Mouse (Mus musculus) intestine, postnatal 0 days (tissue): Measurements from ENCODE around the gene Pgs1. TPM values are rescaled to one million over a fixed set of nuclear protein-coding genes. Genes with fewer than 3 reads are reported as not detected.

Experiments
- ATAC-seq: fragments of 200-750 bp; cut with Nextera tagmentation; 2 replicates; pipeline ENCODE4 v1.8.0; 2017; ENCODE audit warnings: mild to moderate bottlenecking, moderate TSS enrichment, moderate library complexity
- H3K27ac ChIP-seq: fragments of 300-500 bp; sonication (generic); 2 replicates; pipeline ENCODE4 v1.5.1; 2014; ENCODE audit warnings: mild to moderate bottlenecking, low read depth, low read length, moderate library complexity
- H3K27me3 ChIP-seq: fragments of 300-500 bp; sonication (generic); replicated peaks from 2 replicates; pipeline ENCODE4 v1.6.1; 2014; ENCODE audit warnings: low read length, mixed read lengths; ENCODE audit not compliant: control insufficient read depth, insufficient read depth
- H3K36me3 ChIP-seq: fragments of 300-500 bp; sonication (generic); 2 replicates; pipeline ENCODE4 v1.6.1; 2014; ENCODE audit warnings: mild to moderate bottlenecking, moderate library complexity; ENCODE audit not compliant: control insufficient read depth, insufficient read depth
- H3K4me1 ChIP-seq: fragments of 300-500 bp; sonication (generic); replicated peaks from 2 replicates; pipeline ENCODE4 v1.6.1; 2014; ENCODE audit warnings: antibody characterized with exemption, low read length, mixed read lengths; ENCODE audit not compliant: control insufficient read depth, insufficient read depth
- H3K4me2 ChIP-seq: fragments of 300-500 bp; sonication (generic); replicated peaks from 2 replicates; pipeline ENCODE4 v1.6.1; 2014; ENCODE audit warnings: low read depth, mild to moderate bottlenecking, moderate library complexity
- H3K4me3 ChIP-seq: fragments of 300-500 bp; sonication (generic); 2 replicates; pipeline ENCODE4 v1.5.1; 2014; ENCODE audit warnings: low read depth, low read length
- H3K9ac ChIP-seq: fragments of 300-500 bp; sonication (generic); 2 replicates; pipeline ENCODE4 v1.6.1; 2014; ENCODE audit warnings: mild to moderate bottlenecking, low read depth, low read length
- H3K9me3 ChIP-seq: fragments of 300-500 bp; sonication (generic); 2 replicates; pipeline ENCODE4 v1.6.1; 2016; ENCODE audit warnings: mixed run types; ENCODE audit not compliant: control insufficient read depth
- CTCF ChIP-seq: sonication (generic); IDR thresholded peaks from 2 replicates; pipeline ENCODE4 v1.5.1; 2016; ENCODE audit warnings: low read depth, mild to moderate bottlenecking, control low read depth, antibody characterized with exemption, moderate library complexity
- WGBS: fragments of 180-500 bp; shearing (Covaris S2); extraction: QIAGEN DNeasy Blood & Tissue Kit; methylation state at CpG from one replicate; pipeline ENCODE4 v1.1.7; 2014; 5-methylcytosine and 5-hydroxymethylcytosine counted together
- polyA plus RNA-seq: library from polyadenylated mRNA; unstranded; fragments of >200 nt; fragmentation: Nextera tagmentation; extraction: Ambion mirVana; gene quantifications from 2 replicates; pipeline ENCODE4 v1.2.1, GENCODE M21; 2015

Pgs1 gene
- polyA plus RNA-seq, 1 experiment from 2014 or later = 23.1 TPM

DNA sequence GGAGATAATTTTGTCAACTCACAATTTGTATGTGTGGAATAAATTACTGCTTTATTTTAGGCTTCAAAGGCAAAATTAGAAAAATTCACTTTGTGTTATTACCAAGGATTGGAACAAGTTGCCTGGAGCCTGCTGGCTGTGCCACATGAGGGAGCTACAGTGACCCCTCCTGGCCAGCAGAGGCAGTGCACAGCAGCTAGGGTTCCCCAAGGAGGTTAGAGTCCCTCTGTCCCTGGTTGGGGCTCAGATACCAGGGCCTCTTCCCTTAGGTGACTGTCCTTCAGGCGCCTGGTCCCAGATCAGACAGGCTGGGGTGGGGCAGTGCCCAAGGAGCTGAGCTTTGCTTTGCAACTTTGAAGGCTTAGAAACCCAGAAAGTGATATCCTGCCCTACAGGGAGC lies 35.7 kb downstream of the Pgs1 start:
- Histone ChIP-seq H3K4me3 (no peak overlapping the region), H3K9ac (no peak overlapping the region), H3K9me3 (no peaks in the 10 kb centered on the region), H3K4me1 (no peaks in the 10 kb centered on the region), H3K4me2 (no peak overlapping the region), H3K27ac (no peak overlapping the region), H3K36me3 (peaks cover 78% of the 10 kb centered on the region), H3K27me3 (no peaks in the 10 kb centered on the region)
- ATAC-seq = peak; percentile 31; the same call in 1 of the 2 replicates
- TF ChIP-seq CTCF = peak; percentile 93
- WGBS = 35% methylated on average over 1 of the region's 1 CpGs

- Histone ChIP-seq H3K9me3 (no peaks in the 10 kb centered on the region), H3K27me3 (no peaks in the 10 kb centered on the region), H3K4me3 (no peak overlapping the region), H3K9ac (no peak overlapping the region), H3K4me2 (no peak overlapping the region), H3K4me1 (no peaks in the 10 kb centered on the region), H3K36me3 (peaks cover 70% of the 10 kb centered on the region), H3K27ac (no peak overlapping the region)
- whole genome bisulfite sequencing = 92% methylated on average over 7 of the region's 7 CpGs
- TF ChIP-seq CTCF = no peak
- ATAC-seq = no peak
These were observed 37.4 kb downstream of the Pgs1 start for GRCm38 (mm10) chr11:118023475-118023874.

DNA sequence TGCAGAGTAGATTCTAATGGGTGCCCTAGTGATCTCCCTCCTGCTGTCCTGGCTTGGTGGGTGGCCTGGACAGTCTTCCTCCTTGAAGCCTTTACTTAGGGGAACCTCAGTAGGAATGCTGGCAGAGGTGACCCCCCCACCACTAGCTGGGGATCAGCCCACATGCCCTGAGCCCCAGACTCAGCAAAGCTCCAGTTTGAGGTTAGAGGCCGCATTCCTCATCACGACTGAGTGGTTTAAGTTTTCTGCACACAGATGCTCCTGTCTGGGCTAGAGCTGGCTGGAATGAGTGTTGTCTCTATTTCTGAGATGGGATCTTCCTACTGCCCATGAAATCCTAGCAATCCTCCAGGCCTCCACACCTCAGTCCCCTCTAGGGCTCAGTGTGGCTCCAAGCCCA lies 38.0 kb downstream of the Pgs1 start:
- no peak overlapping the region for H3K27ac ChIP-seq
- 81% methylated on average over 2 of the region's 2 CpGs for WGBS
- H3K4me3 ChIP-seq = no peak overlapping the region
- H3K4me2 ChIP-seq = no peak overlapping the region
- H3K9ac ChIP-seq = no peak overlapping the region
- no peak for TF ChIP-seq CTCF
- no peaks in the 10 kb centered on the region for H3K27me3 ChIP-seq
- ATAC-seq = no peak
- H3K36me3 ChIP-seq = peaks cover 64% of the 10 kb centered on the region
- no peaks in the 10 kb centered on the region for H3K4me1 ChIP-seq
- H3K9me3 ChIP-seq = no peaks in the 10 kb centered on the region

DNA sequence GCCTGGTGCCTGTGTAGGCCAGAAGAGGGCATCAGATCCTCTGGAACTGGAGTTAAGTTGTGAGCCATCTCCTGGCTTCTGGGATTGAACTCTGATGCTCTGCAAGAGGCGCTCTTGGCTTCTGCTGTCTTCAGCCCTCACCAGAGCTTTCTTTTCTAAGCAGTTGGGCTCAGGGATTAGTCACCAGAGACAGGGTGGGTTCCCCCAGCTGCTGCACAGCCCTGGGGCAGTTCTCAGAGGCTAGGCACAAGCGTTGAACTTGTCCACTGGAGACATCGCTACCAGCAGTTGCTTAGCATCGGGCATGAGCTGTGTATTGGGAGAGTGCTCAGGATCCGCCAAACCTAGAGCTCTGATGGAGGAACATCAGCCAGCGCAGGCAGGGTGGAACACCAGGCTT lies 43.1 kb downstream of the Pgs1 start:
- 94% methylated on average over 6 of the region's 6 CpGs for WGBS
- H3K27ac ChIP-seq = no peak overlapping the region

GRCm38 (mm10) chr11:118031134-118031533 lies 45.0 kb downstream of the Pgs1 start:
- 66% methylated on average over 9 of the region's 9 CpGs for WGBS
- Histone ChIP-seq H3K36me3 (peaks cover 13% of the 10 kb centered on the region; the same call in 1 of the 2 replicates), H3K4me1 (no peaks in the 10 kb centered on the region), H3K9me3 (no peaks in the 10 kb centered on the region), H3K9ac (no peak overlapping the region), H3K4me2 (no peak overlapping the region), H3K27me3 (no peaks in the 10 kb centered on the region), H3K27ac (no peak overlapping the region), H3K4me3 (no peak overlapping the region)
- TF ChIP-seq CTCF = no peak
- ATAC-seq = no peak

More for the DNA sequence above, 43.1 kb downstream of the Pgs1 start:
- Histone ChIP-seq H3K4me1 (no peaks in the 10 kb centered on the region), H3K4me2 (no peak overlapping the region), H3K9me3 (no peaks in the 10 kb centered on the region), H3K9ac (no peak overlapping the region), H3K27me3 (no peaks in the 10 kb centered on the region), H3K4me3 (no peak overlapping the region), H3K36me3 (peaks cover 30% of the 10 kb centered on the region; the same call in 1 of the 2 replicates)
- ATAC-seq = no peak
- TF ChIP-seq CTCF = peak; percentile 33

DNA sequence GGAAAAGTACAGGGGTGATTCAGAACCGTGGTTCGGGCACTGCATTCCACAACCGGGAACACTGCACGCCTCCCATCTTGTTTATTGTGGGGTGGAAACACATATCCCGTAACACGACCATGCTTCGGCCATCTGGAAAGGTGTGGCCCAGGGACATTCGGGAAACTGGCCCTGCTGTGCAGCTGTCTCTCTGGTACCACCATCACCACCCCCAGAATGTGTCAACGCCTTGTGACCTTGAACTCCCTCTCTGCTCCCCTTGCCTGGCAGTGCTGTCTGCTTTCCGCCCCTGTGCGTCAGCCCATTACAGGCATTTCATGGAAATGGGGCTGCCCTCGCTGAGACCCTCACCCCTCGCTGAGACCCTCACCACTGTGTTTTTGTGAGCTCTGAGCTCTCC lies 48.3 kb downstream of the Pgs1 start:
- 54% methylated on average over 13 of the region's 13 CpGs for WGBS
- ATAC-seq = no peak
- Histone ChIP-seq H3K4me3 (no peak overlapping the region), H3K4me1 (no peaks in the 10 kb centered on the region), H3K36me3 (no peaks in the 10 kb centered on the region), H3K4me2 (no peak overlapping the region; the same call in 1 of the 2 replicates), H3K9me3 (no peaks in the 10 kb centered on the region), H3K27me3 (no peaks in the 10 kb centered on the region), H3K27ac (0 out of 2 replicates have a peak overlapping the region, but pooled peaks have one; percentile 28), H3K9ac (no peak overlapping the region)
- no peak for TF ChIP-seq CTCF

DNA sequence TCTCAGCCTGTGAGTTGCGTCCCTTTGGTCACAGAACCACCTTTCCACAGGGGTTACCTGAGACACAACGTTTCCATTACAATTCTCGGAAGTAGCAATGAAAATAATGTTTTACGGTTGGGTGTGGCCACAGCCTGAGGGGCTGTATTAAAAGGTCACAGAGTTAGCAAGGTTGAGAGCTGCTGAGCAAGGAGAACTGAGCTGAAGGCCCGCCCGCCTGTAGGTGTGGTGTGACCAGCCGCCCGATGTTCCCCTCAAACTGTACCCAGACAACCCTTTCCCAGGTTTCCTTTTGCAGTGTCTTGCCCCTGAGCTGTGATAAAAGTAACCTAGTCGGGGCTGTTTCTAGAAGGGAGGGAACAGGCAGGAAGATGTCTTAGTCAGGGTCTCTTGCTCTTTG lies 49.0 kb downstream of the Pgs1 start:
- no peaks in the 10 kb centered on the region for H3K27me3 ChIP-seq
- 0 out of 2 replicates have a peak overlapping the region, but pooled peaks have one; percentile 11 for H3K9ac ChIP-seq
- H3K27ac ChIP-seq = peak overlapping the region; percentile 28; the same call in 1 of the 2 replicates
- no peaks in the 10 kb centered on the region for H3K36me3 ChIP-seq
- TF ChIP-seq CTCF = no peak
- no peak overlapping the region for H3K4me3 ChIP-seq
- WGBS = 26% methylated on average over 9 of the region's 9 CpGs
- no peaks in the 10 kb centered on the region for H3K9me3 ChIP-seq
- peak; percentile 72 for ATAC-seq
- H3K4me2 ChIP-seq = peak overlapping the region; percentile 48
- H3K4me1 ChIP-seq = no peaks in the 10 kb centered on the region
